Mouse (Mus musculus): ENCODE measurements around the gene Gm20388.

GRCm38 (mm10) chr8:120224521-120225420, 314.1 kb downstream of the Gm20388 start:
- no peak for TF ChIP-seq CTCF (IDR thresholded peaks at IDR 0.05; ENCODE audit: low read depth)
- TF ChIP-seq EP300 (IDR thresholded peaks at IDR 0.05; ENCODE audit: low read depth): no peak
